Mouse (Mus musculus) ES-Bruce4 (cell line): Measurements from ENCODE around the gene Klf8. TPM values are rescaled to one million over a fixed set of nuclear protein-coding genes. Genes with fewer than 3 reads are reported as not detected.
A peak's percentile ranks its signal among the peaks of the same experiment; 100 is the strongest.
"Not testable (repeated sequence)": the region's sequence is repeated elsewhere in the genome, so short reads cannot be mapped to it uniquely, and the experiment has no call there.

Experiments used
- H3K27ac ChIP-seq: 2 replicates; pipeline ENCODE4 v1.5.1; 2012; ENCODE audit warnings: low read length, inconsistent platforms; ENCODE audit not compliant: insufficient read depth
- H3K27me3 ChIP-seq: 2 replicates; pipeline ENCODE4 v1.6.1; 2012; ENCODE audit warnings: mild to moderate bottlenecking, low read length, inconsistent platforms; ENCODE audit not compliant: control insufficient read depth, poor library complexity, insufficient read depth, severe bottlenecking
- H3K36me3 ChIP-seq: 2 replicates; pipeline ENCODE4 v1.6.1; 2012; ENCODE audit warnings: inconsistent platforms, mild to moderate bottlenecking, low read length, moderate library complexity; ENCODE audit not compliant: control insufficient read depth, poor library complexity, insufficient read depth, severe bottlenecking
- H3K4me1 ChIP-seq: one replicate; pipeline ENCODE4 v1.8.1; 2011; ENCODE audit warnings: low read length; ENCODE audit not compliant: control insufficient read depth, insufficient read depth
- H3K4me3 ChIP-seq: 2 replicates; pipeline ENCODE4 v1.5.1; 2011; ENCODE audit warnings: low read depth, mild to moderate bottlenecking, low read length
- H3K9ac ChIP-seq: 2 replicates; pipeline ENCODE4 v1.6.1; 2012; ENCODE audit warnings: low read depth, mild to moderate bottlenecking, inconsistent platforms; ENCODE audit not compliant: poor library complexity, severe bottlenecking
- H3K9me3 ChIP-seq: replicated peaks from 2 replicates; pipeline ENCODE4 v1.6.1; 2012; ENCODE audit warnings: mild to moderate bottlenecking, low read length, inconsistent platforms; ENCODE audit not compliant: control insufficient read depth, poor library complexity, insufficient read depth, severe bottlenecking
- CTCF ChIP-seq: IDR thresholded peaks from one replicate; pipeline ENCODE4 v1.8.1; 2011; ENCODE audit warnings: low read depth, low read length
- EP300 ChIP-seq: IDR thresholded peaks from 2 replicates; pipeline ENCODE4 v1.6.1; 2011; ENCODE audit warnings: low read depth, low read length; ENCODE audit not compliant: insufficient read depth
- POLR2A ChIP-seq: IDR thresholded peaks from one replicate; pipeline ENCODE4 v1.8.1; 2011; ENCODE audit warnings: low read length; ENCODE audit not compliant: insufficient read depth
- polyA plus RNA-seq: library from polyadenylated mRNA; stranded (reverse); fragments of >200 nt; gene quantifications from 2 replicates; pipeline ENCODE4 v1.2.4, GENCODE M21; 2011; ENCODE audit warnings: low read depth; ENCODE audit not compliant: missing spikeins, insufficient read depth, insufficient read length

The Klf8 gene
- polyA plus RNA-seq, 1 experiment = 8.6 TPM

DNA sequence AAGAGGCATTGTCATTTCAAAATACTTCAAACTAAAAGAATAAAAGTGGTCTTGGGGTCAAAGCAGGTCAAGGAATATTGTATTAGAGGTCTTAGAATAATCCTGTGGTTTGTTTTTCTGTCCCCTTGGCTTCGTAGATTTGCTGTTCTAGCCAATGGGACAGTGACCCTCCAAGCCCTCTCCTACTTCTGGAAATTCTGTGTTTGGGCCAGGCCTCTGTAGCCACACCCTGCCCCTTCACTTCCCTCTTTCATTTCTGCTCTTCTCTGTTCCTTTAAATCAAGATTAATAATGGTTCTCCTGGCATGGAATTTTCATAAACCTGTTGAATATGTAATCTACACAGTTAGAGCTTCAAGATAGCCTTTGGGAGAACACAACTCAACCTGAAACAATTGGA is 17.0 kb downstream of the Klf8 start:
- Histone ChIP-seq H3K4me3 (no peak overlapping the region), H3K9me3 (0 out of 2 replicates have a peak, but pooled peaks cover 3% of the 10 kb centered on the region), H3K27me3 (no peaks in the 10 kb centered on the region), H3K4me1 (no peaks in the 10 kb centered on the region), H3K27ac (no peak overlapping the region), H3K9ac (no peak overlapping the region), H3K36me3 (no peaks in the 10 kb centered on the region)
- TF ChIP-seq POLR2A = no peak
- no peak for TF ChIP-seq CTCF
- TF ChIP-seq EP300 = no peak

DNA sequence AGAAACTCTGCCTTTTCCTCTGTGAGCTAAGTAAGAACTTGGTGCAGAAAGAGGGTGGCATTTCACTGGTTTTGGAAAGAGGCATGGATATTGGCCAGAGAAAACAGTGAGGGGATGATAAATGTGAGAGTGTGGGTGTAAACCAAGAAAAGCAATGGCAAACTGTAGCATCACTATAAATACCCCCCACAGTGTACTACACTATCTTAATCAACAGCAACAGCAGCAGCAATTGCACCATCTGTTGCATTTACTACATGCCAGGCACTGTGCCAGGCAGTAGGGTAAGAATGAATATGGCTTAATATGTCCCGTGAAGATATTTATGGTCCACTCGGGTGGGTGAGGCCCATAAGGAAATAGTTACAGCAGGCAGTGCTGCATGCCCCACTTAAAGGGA is 18.2 kb downstream of the Klf8 start:
- no peak overlapping the region for H3K9ac ChIP-seq
- H3K27ac ChIP-seq = no peak overlapping the region
- no peak overlapping the region for H3K4me3 ChIP-seq
- no peaks in the 10 kb centered on the region for H3K36me3 ChIP-seq
- 0 out of 2 replicates have a peak, but pooled peaks cover 3% of the 10 kb centered on the region for H3K9me3 ChIP-seq
- TF ChIP-seq CTCF = no peak
- no peaks in the 10 kb centered on the region for H3K4me1 ChIP-seq
- no peaks in the 10 kb centered on the region for H3K27me3 ChIP-seq

DNA sequence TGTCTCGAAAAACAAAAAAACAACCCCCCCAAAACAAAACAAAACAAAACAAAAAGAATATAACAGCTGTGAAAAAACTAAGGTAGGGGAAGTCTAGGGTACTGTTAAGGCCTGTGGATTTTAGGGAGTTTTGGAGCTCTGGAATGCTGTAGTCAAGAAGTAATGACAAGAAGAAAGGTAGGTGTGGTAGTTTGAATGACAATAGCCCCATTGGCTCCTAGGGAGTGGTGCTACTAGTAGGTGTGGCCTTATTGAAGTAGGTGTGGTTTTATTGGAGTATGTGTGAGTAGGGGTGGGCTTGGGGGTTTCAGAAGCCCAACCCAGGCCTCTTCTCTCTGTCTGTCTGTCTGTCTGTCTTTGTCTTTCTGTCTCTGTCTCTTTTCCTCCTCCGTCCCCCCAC is 44.9 kb downstream of the Klf8 start:
- no peaks in the 10 kb centered on the region for H3K36me3 ChIP-seq
- no peak overlapping the region for H3K4me3 ChIP-seq
- H3K27ac ChIP-seq = peak overlapping the region; percentile 88
- H3K9ac ChIP-seq = no peak overlapping the region
- no peaks in the 10 kb centered on the region for H3K27me3 ChIP-seq
- H3K9me3 ChIP-seq = no peaks in the 10 kb centered on the region
- peaks cover 2% of the 10 kb centered on the region for H3K4me1 ChIP-seq
- no peak for TF ChIP-seq CTCF
- no peak for TF ChIP-seq EP300
- TF ChIP-seq POLR2A = no peak

DNA sequence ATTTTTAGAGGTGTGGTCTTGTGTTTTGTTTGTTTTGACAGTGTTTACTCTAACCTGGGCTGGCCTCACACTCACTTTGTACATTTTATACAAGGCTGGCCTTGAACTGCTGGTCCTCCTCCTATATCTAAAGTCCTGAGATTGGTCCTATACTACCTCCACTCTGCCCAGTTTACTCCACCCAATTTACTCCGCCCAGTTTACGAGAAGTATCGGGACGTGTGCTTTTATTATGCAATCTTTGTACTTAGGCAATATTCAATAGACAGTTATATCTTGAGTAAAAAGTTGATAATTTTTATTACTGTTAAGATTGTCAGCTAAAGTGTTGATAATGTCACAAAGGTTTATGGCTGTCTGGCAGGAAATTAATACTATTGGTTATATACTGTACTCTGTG is 74.1 kb downstream of the Klf8 start:
- no peaks in the 10 kb centered on the region for H3K9me3 ChIP-seq
- no peak for TF ChIP-seq POLR2A
- TF ChIP-seq CTCF = no peak
- TF ChIP-seq EP300 = no peak
- H3K27ac ChIP-seq = no peak overlapping the region
- no peak overlapping the region for H3K9ac ChIP-seq
- no peaks in the 10 kb centered on the region for H3K27me3 ChIP-seq
- H3K4me3 ChIP-seq = no peak overlapping the region
- H3K36me3 ChIP-seq = no peaks in the 10 kb centered on the region
- H3K4me1 ChIP-seq = no peaks in the 10 kb centered on the region

DNA sequence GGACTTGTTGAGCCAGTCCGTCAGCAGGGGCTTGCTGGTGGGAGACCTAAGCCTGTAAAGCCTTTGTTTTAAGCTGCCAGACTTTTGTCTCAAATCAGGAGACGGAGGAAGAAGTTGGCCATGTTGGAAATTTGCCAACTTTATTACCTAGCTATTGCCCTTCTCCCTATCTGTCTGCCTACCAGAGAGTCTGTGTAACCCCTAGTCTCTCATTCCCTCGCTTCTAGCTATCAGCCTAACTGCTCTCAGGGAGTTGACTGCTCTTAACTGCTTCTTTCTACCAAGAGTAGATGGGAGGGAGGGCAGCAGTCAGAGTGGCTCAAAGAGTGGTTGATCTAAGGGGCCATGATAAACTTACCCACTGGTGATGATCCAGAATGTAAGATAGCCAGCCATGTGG is 85.8 kb downstream of the Klf8 start:
- H3K9ac ChIP-seq = no peak overlapping the region
- H3K9me3 ChIP-seq = no peaks in the 10 kb centered on the region
- no peak overlapping the region for H3K4me3 ChIP-seq
- no peaks in the 10 kb centered on the region for H3K36me3 ChIP-seq
- H3K27ac ChIP-seq = no peak overlapping the region
- H3K27me3 ChIP-seq = no peaks in the 10 kb centered on the region
- TF ChIP-seq CTCF (no peak), POLR2A (no peak), EP300 (no peak)
- H3K4me1 ChIP-seq = no peaks in the 10 kb centered on the region

- not testable (repeated sequence) for H3K27me3 ChIP-seq
These were observed 96.9 kb downstream of the Klf8 start for GRCm38 (mm10) chrX:153334140-153334539.

GRCm38 (mm10) chrX:153359331-153360215 is 122.3 kb downstream of the Klf8 start:
- H3K27ac ChIP-seq = peak overlapping the region; percentile 55
- TF ChIP-seq POLR2A (no peak), EP300 (0 out of 2 replicates have a peak, but pooled peaks have one; percentile 33)
- peak overlapping the region; percentile 74 for H3K4me3 ChIP-seq

More at GRCm38 (mm10) chrX:153334140-153334539, 96.9 kb downstream of the Klf8 start:
- not testable (repeated sequence) for H3K9ac ChIP-seq, H3K36me3 ChIP-seq, H3K27ac ChIP-seq, H3K4me3 ChIP-seq, H3K9me3 ChIP-seq, H3K4me1 ChIP-seq

More at GRCm38 (mm10) chrX:153359331-153360215, 122.3 kb downstream of the Klf8 start:
- Histone ChIP-seq H3K4me1 (no peaks in the 10 kb centered on the region), H3K36me3 (no peaks in the 10 kb centered on the region), H3K27me3 (no peaks in the 10 kb centered on the region), H3K9me3 (no peaks in the 10 kb centered on the region), H3K9ac (peak overlapping the region; percentile 69)
